Mouse (Mus musculus): ENCODE results near the gene Rps7. TPM values are rescaled to one million over a fixed set of nuclear protein-coding genes. Genes with fewer than 3 reads are reported as not detected.

The Rps7 gene
- polyA plus RNA-seq, 1 experiment = 363 TPM

DNA sequence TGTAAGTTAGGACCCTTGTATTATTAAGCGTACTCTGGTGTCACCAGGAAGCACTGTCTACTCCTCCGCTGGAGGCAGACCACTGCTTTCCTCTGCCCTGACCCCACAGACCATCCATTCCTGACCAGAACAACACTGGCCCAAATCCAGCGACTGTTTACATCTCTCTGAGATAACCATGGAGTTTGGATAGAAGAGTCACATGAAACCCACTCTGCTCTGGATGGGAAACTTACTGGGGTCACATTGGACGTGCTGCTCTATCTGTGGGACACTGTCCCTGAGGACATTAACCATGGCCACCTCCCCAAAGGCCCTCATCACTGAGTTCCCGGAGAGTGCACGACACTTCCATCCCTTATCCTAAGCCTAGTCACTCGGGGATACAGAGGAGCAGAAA is 10.3 kb downstream of the Rps7 start:
- no peak for TF ChIP-seq GATA1 (IDR thresholded peaks at IDR 0.05; ENCODE audit: low read length)

- TF ChIP-seq GATA1 (IDR thresholded peaks at IDR 0.05; ENCODE audit: low read length) = no peak
Measured at GRCm38 (mm10) chr12:28624251-28624650, 11.5 kb downstream of the Rps7 start.

GRCm38 (mm10) chr12:28623195-28623594 is 12.6 kb downstream of the Rps7 start, which contains the start of gene Colec11:
Gene Colec11, minus strand, starts transcription at chr12:28623377.
- no peak for TF ChIP-seq GATA1 (IDR thresholded peaks at IDR 0.05; ENCODE audit: low read length)

GRCm38 (mm10) chr12:28622641-28623040 is 13.1 kb downstream of the Rps7 start:
- no peak for TF ChIP-seq GATA1 (IDR thresholded peaks at IDR 0.05; ENCODE audit: low read length)

GRCm38 (mm10) chr12:28622167-28622532 is 13.6 kb downstream of the Rps7 start:
- TF ChIP-seq GATA1 (IDR thresholded peaks at IDR 0.05; ENCODE audit: low read length) = no peak

- no peak for TF ChIP-seq GATA1 (IDR thresholded peaks at IDR 0.05; ENCODE audit: low read length)
Measured at GRCm38 (mm10) chr12:28621451-28622166, 14.1 kb downstream of the Rps7 start.

GRCm38 (mm10) chr12:28617297-28617696 is 18.5 kb downstream of the Rps7 start:
- TF ChIP-seq GATA1 (IDR thresholded peaks at IDR 0.05; ENCODE audit: low read length) = peak; percentile 64

DNA sequence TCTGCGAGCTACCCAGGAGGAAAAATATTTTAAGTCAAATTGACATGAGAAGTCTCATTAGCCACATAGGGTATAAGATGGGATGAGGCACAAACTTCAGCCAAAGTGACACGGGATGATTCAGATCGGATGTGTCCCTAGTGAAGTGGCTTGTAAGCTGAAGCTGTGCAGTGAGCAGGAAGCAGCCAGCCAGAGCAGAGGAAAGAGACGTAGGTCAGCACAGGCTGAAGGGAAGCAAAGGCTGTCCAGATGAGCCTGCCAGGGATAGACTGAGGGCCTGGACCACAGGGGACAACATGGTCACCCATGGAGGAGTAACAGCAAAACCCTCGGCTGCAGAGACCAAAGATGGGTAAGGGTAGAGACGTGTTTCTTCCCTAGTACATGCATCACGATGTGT is 21.4 kb downstream of the Rps7 start:
- TF ChIP-seq GATA1 (IDR thresholded peaks at IDR 0.05; ENCODE audit: low read length) = no peak

DNA sequence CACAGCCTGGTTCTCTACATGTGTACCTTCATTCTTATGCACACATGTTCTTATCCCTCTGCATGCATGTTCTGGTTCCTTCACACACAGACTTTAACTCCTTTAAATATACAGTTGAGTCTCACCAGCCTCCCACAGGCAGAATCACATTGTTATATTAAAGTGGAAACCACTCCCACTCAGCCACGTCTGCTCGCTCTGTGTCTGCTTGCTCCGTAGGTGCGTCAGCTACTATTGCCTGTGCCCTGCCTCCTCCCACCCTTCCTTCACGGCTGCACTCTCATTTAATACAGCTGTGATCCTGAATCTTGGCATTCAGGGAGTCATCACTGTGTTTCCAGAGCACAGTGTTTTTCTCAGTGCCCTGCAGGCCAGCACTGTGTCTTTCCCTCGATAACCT is 23.4 kb downstream of the Rps7 start:
- no peak for TF ChIP-seq GATA1 (IDR thresholded peaks at IDR 0.05; ENCODE audit: low read length)

- no peak for TF ChIP-seq GATA1 (IDR thresholded peaks at IDR 0.05; ENCODE audit: low read length)
Measured at GRCm38 (mm10) chr12:28607546-28608305, 28.0 kb downstream of the Rps7 start.

GRCm38 (mm10) chr12:28603494-28603893 is 32.3 kb downstream of the Rps7 start:
- TF ChIP-seq GATA1 (IDR thresholded peaks at IDR 0.05; ENCODE audit: low read length) = no peak

- TF ChIP-seq GATA1 (IDR thresholded peaks at IDR 0.05; ENCODE audit: low read length) = no peak
Measured at GRCm38 (mm10) chr12:28602259-28602658, 33.5 kb downstream of the Rps7 start.

DNA sequence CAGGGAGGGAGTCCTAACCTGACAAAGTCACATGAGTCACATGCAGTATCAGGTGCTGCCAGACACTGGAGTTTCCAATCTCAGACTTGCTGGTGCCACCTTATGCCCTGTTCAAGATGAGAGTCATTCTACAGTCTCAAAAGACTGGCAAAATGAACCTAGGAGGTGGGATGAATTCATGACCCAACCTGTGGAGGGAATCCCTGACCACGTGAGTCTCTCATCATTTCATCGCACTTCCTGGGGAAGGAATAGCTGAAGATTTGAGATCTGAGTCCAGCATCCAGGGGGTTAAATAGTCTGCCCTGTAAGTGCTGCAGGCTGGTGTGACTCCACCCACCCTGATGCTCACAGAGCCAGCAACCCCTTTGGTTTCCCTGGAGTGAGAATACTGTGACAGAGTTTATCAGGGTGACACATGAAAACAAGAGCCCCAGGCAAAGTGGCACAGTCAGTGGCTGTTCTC is 37.2 kb downstream of the Rps7 start:
- no peak for TF ChIP-seq GATA1 (IDR thresholded peaks at IDR 0.05; ENCODE audit: low read length)

DNA sequence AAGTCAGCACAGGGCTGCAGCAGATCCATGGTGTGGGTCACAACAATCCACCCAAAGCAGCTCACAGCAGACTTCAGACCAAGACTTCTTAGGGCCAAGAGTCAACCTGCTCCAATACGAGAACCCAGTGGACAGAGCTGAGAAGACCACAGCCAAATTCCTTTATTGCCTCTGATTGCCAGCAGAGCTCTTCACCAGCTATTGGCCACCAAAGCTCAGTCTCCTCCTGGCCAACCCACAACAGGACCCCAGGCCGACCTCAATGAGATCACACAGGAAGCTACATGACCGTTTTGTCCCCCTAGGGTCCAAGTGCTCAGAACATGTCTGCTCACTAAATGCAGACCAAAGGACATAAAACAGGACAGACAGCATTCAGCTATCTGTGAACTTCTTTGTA is 37.6 kb downstream of the Rps7 start:
- TF ChIP-seq GATA1 (IDR thresholded peaks at IDR 0.05; ENCODE audit: low read length) = no peak

GRCm38 (mm10) chr12:28597699-28598098 is 38.1 kb downstream of the Rps7 start:
- peak; percentile 99 for TF ChIP-seq GATA1 (IDR thresholded peaks at IDR 0.05; ENCODE audit: low read length)

- no peak for TF ChIP-seq GATA1 (IDR thresholded peaks at IDR 0.05; ENCODE audit: low read length)
Measured at GRCm38 (mm10) chr12:28596851-28597250, 38.9 kb downstream of the Rps7 start.

DNA sequence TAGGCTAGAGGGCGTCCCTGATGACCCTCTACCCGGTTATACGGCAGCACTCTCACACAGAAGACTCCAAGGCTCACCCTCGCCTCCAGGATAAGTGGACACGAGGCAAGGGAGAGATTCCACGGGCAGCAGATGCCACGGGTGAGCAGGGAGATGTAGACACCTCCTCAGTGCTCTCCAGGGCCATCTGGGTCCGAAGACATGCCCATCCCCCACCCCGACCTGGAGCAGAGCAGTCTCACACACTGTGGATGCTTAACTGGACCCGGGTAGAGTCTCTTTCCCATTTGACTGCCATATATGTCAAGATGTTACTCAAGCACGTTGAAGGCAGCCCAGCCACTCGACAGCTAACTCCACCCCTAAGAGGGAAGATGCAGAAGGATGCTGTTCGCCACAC is 45.3 kb downstream of the Rps7 start:
- no peak for TF ChIP-seq GATA1 (IDR thresholded peaks at IDR 0.05; ENCODE audit: low read length)
